Mouse (Mus musculus): Measurements from ENCODE around the gene Anapc5.

Gene Anapc5

DNA sequence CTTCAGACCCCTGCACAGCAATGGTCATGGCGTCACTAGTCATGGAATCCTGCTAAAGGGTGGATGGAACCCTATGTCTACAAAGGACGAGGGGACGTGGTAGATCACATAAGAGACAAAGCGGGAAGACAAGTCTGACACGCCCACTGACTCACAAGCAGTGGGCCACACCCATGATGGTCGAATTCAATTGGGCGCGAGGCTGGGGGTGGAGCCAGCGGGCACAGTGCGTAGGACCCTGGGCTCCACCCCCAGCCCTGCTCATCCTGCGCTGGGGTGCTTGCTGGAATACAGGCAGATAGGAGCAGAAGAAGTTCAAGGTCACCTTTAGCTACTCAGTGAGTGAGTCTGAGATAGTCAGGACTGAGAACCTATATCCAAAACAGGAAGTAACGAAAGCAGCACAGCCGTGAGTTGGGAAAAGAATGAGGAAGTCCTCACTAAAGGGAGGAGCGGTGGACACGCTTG, 52.0 kb downstream of the Anapc5 start:
- 87% methylated on average over 15 of the region's 15 CpGs for WGBS

- WGBS = 72% methylated on average over 11 of the region's 11 CpGs
Measured at GRCm38 (mm10) chr5:122767283-122767682, 53.9 kb downstream of the Anapc5 start.

DNA sequence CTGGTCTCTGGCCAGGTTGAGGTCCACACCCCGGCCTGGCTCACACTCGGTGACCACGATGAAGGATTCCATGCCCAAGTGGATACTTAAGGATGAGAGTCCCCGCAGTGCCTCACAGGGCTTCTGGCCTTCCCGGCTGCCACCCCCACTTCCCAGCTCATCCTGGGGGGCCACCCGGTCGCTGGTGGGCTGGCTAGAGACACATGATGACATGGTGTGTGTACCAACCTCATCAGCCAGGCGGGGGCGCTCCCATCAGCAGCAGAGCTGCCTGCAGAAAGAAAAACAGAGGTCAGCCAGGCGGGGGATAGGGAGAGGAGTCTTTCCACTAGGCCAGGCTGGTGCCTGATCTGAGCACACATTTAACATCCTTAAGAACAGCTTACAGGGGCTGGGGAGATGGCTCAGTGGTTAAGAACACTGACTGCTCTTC, 57.1 kb downstream of the Anapc5 start:
- 51% methylated on average over 10 of the region's 10 CpGs for WGBS

DNA sequence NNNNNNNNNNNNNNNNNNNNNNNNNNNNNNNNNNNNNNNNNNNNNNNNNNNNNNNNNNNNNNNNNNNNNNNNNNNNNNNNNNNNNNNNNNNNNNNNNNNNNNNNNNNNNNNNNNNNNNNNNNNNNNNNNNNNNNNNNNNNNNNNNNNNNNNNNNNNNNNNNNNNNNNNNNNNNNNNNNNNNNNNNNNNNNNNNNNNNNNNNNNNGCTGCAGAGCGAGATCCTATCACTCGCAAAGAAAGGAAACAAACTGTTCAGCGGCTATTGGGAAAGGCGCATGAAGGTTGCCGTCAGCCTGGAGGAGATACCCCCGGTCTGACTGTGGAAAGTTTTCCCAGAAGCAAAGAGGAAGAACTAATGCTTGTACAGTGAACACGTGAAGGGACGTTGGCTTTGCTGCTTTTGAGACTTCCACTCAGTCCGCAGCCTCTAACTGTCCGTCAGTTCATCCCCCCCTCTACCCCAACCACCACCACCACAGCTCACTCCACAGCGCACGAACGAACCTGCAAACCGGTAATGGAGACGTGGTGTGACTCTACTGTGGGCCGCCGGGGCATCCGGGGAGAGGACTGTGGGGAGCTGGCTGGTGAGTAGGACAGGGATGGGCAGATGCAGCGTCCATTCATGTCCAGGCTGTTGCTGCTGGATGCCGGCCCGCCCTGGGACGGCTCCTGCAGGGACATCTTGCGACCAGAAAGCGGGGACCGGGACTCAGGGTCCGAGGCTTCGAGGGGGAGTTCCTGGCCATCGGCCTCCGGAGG, 57.7 kb downstream of the Anapc5 start:
- WGBS = 86% methylated on average over 29 of the region's 29 CpGs

DNA sequence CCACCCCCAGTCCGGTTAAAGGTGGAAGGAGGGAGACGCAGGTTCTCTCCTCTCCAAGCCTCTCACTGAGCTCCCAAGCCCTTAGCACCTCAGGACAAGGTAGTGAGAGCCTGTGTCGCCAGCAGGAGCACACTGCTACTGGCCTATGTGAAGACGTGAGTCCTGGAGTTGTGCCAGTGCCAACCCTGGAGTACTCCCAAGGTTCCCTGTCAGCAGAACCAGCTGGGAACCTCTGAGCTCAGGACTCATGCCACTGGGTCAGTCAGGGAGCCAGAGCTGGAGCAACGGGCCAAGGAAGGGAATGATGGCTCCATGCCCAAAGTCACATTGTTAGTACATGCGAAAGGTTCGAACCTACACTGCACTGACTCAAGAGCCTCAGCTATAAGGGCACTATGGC, 64.5 kb downstream of the Anapc5 start:
- 70% methylated on average over 7 of the region's 7 CpGs for WGBS

- 75% methylated on average over 6 of the region's 6 CpGs for WGBS
Measured at GRCm38 (mm10) chr5:122756144-122756543, 65.0 kb downstream of the Anapc5 start.

DNA sequence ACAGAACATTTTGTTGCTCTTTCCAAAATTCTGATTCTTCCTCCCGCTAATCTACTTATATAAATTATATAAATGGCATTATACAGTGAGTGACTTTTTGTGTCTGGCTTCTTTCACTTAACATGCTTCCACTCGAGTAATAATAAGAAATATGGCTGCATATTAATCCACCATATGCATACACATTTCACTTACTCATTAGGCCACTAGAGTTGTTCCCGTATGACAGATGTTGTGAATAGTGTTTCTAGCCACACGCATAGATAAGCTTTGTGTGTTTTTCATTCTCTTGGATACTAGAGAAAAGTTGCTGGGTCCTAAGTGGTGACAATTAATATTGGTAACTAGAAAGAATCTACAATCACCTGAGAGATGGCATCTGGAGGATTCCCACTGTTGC, 65.5 kb downstream of the Anapc5 start:
- WGBS = 92% methylated on average over 4 of the region's 4 CpGs

DNA sequence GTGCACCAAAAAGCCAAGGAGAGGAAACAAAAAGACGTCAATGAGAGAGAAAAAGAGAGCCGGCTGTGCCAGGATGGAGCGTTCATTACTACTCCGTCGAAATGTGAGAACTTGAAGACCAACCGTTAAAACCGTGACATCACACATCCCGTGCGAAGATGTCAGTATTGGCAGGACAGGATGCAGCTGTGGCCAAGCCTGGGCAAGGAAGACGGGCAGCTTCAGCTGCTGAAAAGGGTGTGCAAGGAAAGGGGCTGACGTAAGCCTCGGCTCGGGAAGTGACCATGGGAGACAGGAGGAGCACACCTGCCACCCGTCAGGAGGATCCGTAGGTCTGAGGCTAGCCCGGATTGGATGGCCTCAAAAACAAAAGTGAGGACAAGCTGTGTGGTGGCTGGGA, 66.7 kb downstream of the Anapc5 start:
- 80% methylated on average over 16 of the region's 16 CpGs for WGBS

DNA sequence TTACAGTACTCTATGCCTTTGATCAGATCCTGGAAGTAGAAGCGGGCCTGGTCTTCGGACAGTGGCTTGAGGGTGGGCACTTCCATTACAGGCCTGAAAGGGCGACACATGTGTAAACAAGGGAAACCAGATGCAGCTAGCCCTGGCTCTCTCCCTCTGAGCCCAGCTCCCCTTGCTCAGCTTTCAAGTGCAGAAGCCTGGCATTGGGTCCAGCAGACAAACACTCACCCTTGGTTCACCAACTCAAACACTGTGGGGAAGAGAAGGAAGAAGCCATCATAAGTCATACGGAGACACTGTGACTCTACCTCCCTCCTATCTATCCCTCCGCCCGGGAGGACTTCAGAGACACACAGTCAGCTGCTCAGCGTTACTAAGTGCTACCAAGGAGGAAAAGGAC, 73.2 kb downstream of the Anapc5 start:
- 83% methylated on average over 7 of the region's 7 CpGs for WGBS

DNA sequence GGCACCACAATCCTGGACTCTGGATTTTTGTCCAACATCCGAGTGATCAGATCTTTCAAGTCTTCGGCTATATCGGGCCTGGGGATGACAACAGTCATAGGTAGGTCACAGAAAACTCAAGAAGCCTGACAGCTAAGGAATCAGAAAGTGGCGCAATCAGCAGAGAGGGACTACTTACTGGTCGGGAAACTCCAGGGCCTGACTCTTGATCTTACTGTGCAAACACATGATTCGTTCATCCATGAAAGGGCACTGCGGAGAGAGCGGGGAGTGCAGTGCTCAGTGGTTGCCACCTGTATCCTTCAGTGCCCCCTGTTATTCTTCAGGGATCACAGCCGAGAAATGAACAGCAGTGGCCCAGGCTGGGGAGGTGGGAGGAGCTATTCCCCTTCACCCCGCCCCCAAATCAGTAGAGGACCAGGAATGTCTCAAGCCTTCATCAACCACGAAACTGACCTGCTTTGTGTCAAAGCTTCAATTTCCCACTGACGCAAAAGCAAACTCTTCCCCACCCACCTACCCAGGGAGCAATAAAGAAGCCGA, 77.2 kb downstream of the Anapc5 start:
- WGBS = 86% methylated on average over 13 of the region's 13 CpGs
